Mouse (Mus musculus) erythroblast, embryonic 14.5 days (primary cell): ENCODE results near the gene Oscp1.

Experiments
- GATA1 ChIP-seq: IDR thresholded peaks from 2 replicates; pipeline ENCODE4 v1.6.1; 2012; ENCODE audit warnings: low read length, inconsistent platforms, mixed read lengths
- TAL1 ChIP-seq: IDR thresholded peaks from 3 replicates; pipeline ENCODE4 v1.6.1; 2012; ENCODE audit warnings: low read length, inconsistent platforms, mixed read lengths

GRCm38 (mm10) chr4:126110374-126111152 is 52.2 kb downstream of the Oscp1 start:
- TF ChIP-seq GATA1 (no peak), TAL1 (no peak)
